Mouse (Mus musculus): ENCODE data around the gene Map3k7.
"Not testable (repeated sequence)": the region's sequence is repeated elsewhere in the genome, so short reads cannot be mapped to it uniquely, and the experiment has no call there.

GRCm38 (mm10) chr4:32024170-32024569 lies 60.3 kb downstream of the Map3k7 start:
- not testable (repeated sequence) for TF ChIP-seq POLR2A (IDR thresholded peaks at IDR 0.05; ENCODE audit: low read depth, low read length); CTCF (IDR thresholded peaks at IDR 0.05; ENCODE audit: borderline replicate concordance, insufficient read depth, low read length)
